Mouse (Mus musculus): ENCODE measurements around the gene Dpysl4. TPM values are rescaled to one million over a fixed set of nuclear protein-coding genes. Genes with fewer than 3 reads are reported as not detected.

Dpysl4 gene
- polyA plus RNA-seq, 1 experiment from 2014 or later = 123 TPM

DNA sequence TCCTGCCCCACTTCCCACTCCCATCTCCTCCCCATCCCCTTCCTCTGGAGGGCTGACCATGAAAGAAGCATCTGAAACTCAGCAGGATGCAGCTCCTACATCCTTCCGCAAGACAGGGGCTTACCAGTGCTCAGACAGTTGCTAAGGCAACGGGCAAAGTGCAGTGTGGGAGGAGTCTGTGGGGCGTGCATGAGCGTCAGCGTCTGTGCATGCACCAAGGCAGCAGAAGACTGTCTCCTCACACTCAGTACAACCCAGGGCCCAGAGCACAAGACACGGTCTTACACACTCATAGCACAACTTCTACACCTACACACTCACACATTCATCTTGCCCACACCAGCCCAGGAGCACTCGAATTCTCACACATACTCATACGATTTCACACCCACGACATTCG lies 65.3 kb downstream of the Dpysl4 start:
- no peaks in the 10 kb centered on the region for H3K9me3 ChIP-seq (replicated peaks; ENCODE audit: control insufficient read depth, low read length)
- H3K27ac ChIP-seq (ENCODE audit: low read depth, low read length) = 0 out of 2 replicates have a peak overlapping the region, but pooled peaks have one; percentile 33
- no peaks in the 10 kb centered on the region for H3K27me3 ChIP-seq (replicated peaks; ENCODE audit: control insufficient read depth, insufficient read depth, low read length)
- peaks cover 21% of the 10 kb centered on the region for H3K4me1 ChIP-seq (ENCODE audit: control insufficient read depth, insufficient read depth, low read length)
- H3K4me3 ChIP-seq (ENCODE audit: low read depth, low read length) = no peak overlapping the region
- DNase-seq (ENCODE audit: low spot score) = peak; percentile 85
- H3K36me3 ChIP-seq (ENCODE audit: control insufficient read depth, insufficient read depth, low read length) = no peaks in the 10 kb centered on the region
- H3K4me2 ChIP-seq (ENCODE audit: low read length) = peak overlapping the region; percentile 28; the same call in 1 of the 2 replicates
- ATAC-seq = peak; percentile 92
- 34% methylated on average over 10 of the region's 10 CpGs for WGBS
- H3K9ac ChIP-seq (ENCODE audit: low read length) = no peak overlapping the region

Other genes with a start within 250 kb of the Dpysl4 start
- gene Ppp2r2d, start 239.9 kb upstream of the Dpysl4 start, polyA plus RNA-seq (2014; fragmentation: Nextera tagmentation; extraction: Ambion mirVana) = 52.3 and 73.3 TPM in 2 replicates
- gene Mapk1ip1, start 239.7 kb upstream of the Dpysl4 start, polyA plus RNA-seq (2014; fragmentation: Nextera tagmentation; extraction: Ambion mirVana) = 29.0 and 31.1 TPM in 2 replicates
- 84.9 and 89.1 TPM in 2 replicates for gene Bnip3, start 176.5 kb upstream of the Dpysl4 start, polyA plus RNA-seq (2014; fragmentation: Nextera tagmentation; extraction: Ambion mirVana)
- gene Jakmip3, start 145.3 kb upstream of the Dpysl4 start, polyA plus RNA-seq (2014; fragmentation: Nextera tagmentation; extraction: Ambion mirVana) = 2.4 and 4.9 TPM in 2 replicates
- gene Lrrc27, start 127.0 kb downstream of the Dpysl4 start, polyA plus RNA-seq (2014; fragmentation: Nextera tagmentation; extraction: Ambion mirVana) = 4.8 and 4.9 TPM in 2 replicates
- gene Stk32c, start 127.3 kb downstream of the Dpysl4 start, polyA plus RNA-seq (2014; fragmentation: Nextera tagmentation; extraction: Ambion mirVana) = 1.5 TPM in 2 replicates
- 4.2 and 5.3 TPM in 2 replicates for gene Pwwp2b, start 162.5 kb downstream of the Dpysl4 start, polyA plus RNA-seq (2014; fragmentation: Nextera tagmentation; extraction: Ambion mirVana)

Data from forebrain, embryonic 14.5 days (tissue).